Mouse (Mus musculus): ENCODE results near the gene Gm45233.

GRCm38 (mm10) chr7:43470373-43470772, 26.4 kb downstream of the Gm45233 start:
- TF ChIP-seq CTCF (IDR thresholded peaks at IDR 0.05; ENCODE audit: borderline replicate concordance, control insufficient read depth, extremely low read depth, insufficient read depth, low read length, poor library complexity): no peak
- no peak for TF ChIP-seq POLR2A (IDR thresholded peaks at IDR 0.05; ENCODE audit: control insufficient read depth, extremely low read depth, insufficient read depth, low read length, poor library complexity)
